Comparison of ENCODE assay signal across 7 mouse cellular contexts in the genomic region with DNA sequence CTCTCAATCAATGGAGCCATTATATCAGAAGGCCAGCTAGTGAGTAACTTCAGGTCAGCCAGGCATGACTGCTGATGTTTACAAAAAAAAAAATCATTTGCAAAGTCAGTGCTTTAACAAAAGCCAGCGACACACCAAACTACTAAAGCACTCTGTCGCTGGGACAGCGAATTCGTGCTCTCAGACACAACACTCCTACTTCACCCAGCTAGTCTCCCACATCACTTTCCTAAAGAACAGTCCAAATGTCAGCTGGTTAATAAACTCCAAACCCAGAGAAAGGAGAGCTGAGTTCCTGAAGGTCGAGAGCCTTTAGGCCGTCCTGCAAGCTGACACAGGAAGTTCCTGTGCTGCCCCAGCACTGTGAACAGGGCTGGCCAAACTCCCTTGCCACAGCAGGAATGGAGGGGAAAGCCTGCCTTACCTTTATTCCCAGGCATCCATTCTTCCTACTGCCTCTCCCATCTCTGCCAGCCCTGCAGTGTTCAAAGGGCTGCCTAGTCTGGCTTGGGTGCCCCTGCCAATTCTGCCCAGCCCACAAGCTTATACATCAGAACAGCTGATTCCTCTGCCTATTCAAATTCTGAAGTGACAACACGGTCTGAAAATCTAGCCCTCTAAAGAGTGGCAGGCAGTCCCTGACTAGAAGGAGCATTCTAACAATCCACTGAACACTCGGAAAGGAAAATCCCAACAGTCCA. TPM values are rescaled to one million over a fixed set of nuclear protein-coding genes. Genes with fewer than 3 reads are reported as not detected.
DNase-seq lines count a peak whose midpoint lies in the region; ATAC-seq and TF ChIP-seq lines count a peak whose summit lies in the region.

No protein-coding gene starts in this region.

- no peak for TF ChIP-seq CTCF in thymus, adult 2 months (IDR thresholded peaks at IDR 0.05; ENCODE audit: borderline replicate concordance, control insufficient read depth, extremely low read depth, insufficient read depth, low read length, poor library complexity)
- TF ChIP-seq CTCF in embryonic fibroblast, embryonic 13.5 days (IDR thresholded peaks at IDR 0.05; ENCODE audit: borderline replicate concordance, insufficient read depth, low read length): no peak

- peaks cover 30% of the 10 kb centered on the region for H3K4me1 ChIP-seq in thymus, adult 2 months (replicated peaks; ENCODE audit: control insufficient read depth, insufficient read depth, low read length)
- H3K4me1 ChIP-seq in embryonic fibroblast, embryonic 13.5 days (ENCODE audit: control insufficient read depth, insufficient read depth, low read length): peaks cover 8% of the 10 kb centered on the region; the same call in 1 of the 2 replicates
- H3K4me1 ChIP-seq in intestine, embryonic 15.5 days (replicated peaks): peaks cover 51% of the 10 kb centered on the region

- no peaks in the 10 kb centered on the region for H3K36me3 ChIP-seq in thymus, adult 2 months (ENCODE audit: control insufficient read depth, insufficient read depth, low read length)
- H3K36me3 ChIP-seq in intestine, embryonic 15.5 days: no peaks in the 10 kb centered on the region
- H3K36me3 ChIP-seq in macrophage (ENCODE audit: inconsistent target): peaks cover 7% of the 10 kb centered on the region; the same call in 1 of the 2 replicates

- no peak for TF ChIP-seq POLR2A in thymus, adult 2 months (IDR thresholded peaks at IDR 0.05; ENCODE audit: control insufficient read depth, extremely low read depth, insufficient read depth, low read length, poor library complexity)
- TF ChIP-seq POLR2A in embryonic fibroblast, embryonic 13.5 days (IDR thresholded peaks at IDR 0.05; ENCODE audit: low read depth, low read length): no peak

- H3K4me2 ChIP-seq in intestine, embryonic 15.5 days (replicated peaks): peak overlapping the region; percentile 85

- no peaks in the 10 kb centered on the region for H3K27me3 ChIP-seq in thymus, adult 2 months (ENCODE audit: control insufficient read depth, insufficient read depth, low read length)
- no peaks in the 10 kb centered on the region for H3K27me3 ChIP-seq in intestine, embryonic 15.5 days (replicated peaks)

- 24% methylated on average over 8 of the region's 8 CpGs for WGBS in thymus, adult 2 months
- 13% methylated on average over 8 of the region's 8 CpGs for WGBS in intestine, embryonic 15.5 days
- 18% methylated on average over 8 of the region's 8 CpGs for WGBS in macrophage (ENCODE audit: missing documents)

- no peak overlapping the region for H3K27ac ChIP-seq in thymus, adult 2 months (ENCODE audit: control insufficient read depth, insufficient read depth, low read length)
- H3K27ac ChIP-seq in embryonic fibroblast, embryonic 13.5 days (ENCODE audit: insufficient read depth, low read length): peak overlapping the region; percentile 66
- H3K27ac ChIP-seq in intestine, embryonic 15.5 days: peak overlapping the region; percentile 44
- H3K27ac ChIP-seq in macrophage: peak overlapping the region; percentile 78

- ATAC-seq in intestine, embryonic 15.5 days: no peak

- H3K79me2 ChIP-seq in macrophage (ENCODE audit: inconsistent target): peaks cover 65% of the 10 kb centered on the region

- no peaks in the 10 kb centered on the region for H3K9me3 ChIP-seq in intestine, embryonic 15.5 days

- DNase-seq in thymus, adult 2 months: peak; percentile 12
- DNase-seq in thymus, postnatal 14 days: no peak
- DNase-seq in urinary bladder, postnatal 10 days (ENCODE audit: low spot score): no peak
- no peak for DNase-seq in frontal cortex, postnatal 36 days (ENCODE audit: low spot score in 2 of 2)

- peak overlapping the region; percentile 83 for H3K4me3 ChIP-seq in thymus, adult 2 months (ENCODE audit: control insufficient read depth, insufficient read depth, low read length)
- peak overlapping the region; percentile 95 for H3K4me3 ChIP-seq in embryonic fibroblast, embryonic 13.5 days (ENCODE audit: insufficient read depth, low read length)
- peak overlapping the region; percentile 85 for H3K4me3 ChIP-seq in intestine, embryonic 15.5 days (replicated peaks)
- peak overlapping the region; percentile 67 for H3K4me3 ChIP-seq in macrophage (ENCODE audit: inconsistent target)

- H3K9ac ChIP-seq in intestine, embryonic 15.5 days: peak overlapping the region; percentile 92

RNA-seq across cellular contexts. Expression of gene Snx18, which starts 2.2 kb away (rescaled TPM):
- 15.6 and 21.0 TPM in 2 replicates for polyA plus RNA-seq in thymus, adult 2 months (2012; rRNA removed)
- polyA plus RNA-seq in embryonic fibroblast, embryonic 13.5 days (2011; ENCODE audit: insufficient read length, low read depth, missing spikeins): 42.3 and 60.7 TPM in 2 replicates
- polyA plus RNA-seq in intestine, embryonic 15.5 days (2015; fragmentation: Nextera tagmentation; extraction: Ambion mirVana): 18.1 and 20.3 TPM in 2 replicates
- 100 to 1,000 TPM in 15 of 26 experiments, 10 to 100 TPM in 11; 32.0 to 306 (median 123) TPM for total RNA-seq in macrophage (2018; cell fraction: chromatin; rRNA removed)
- 100 to 1,000 TPM in 8 of 26 experiments, 10 to 100 TPM in 18; 29.3 to 200 (median 49.8) TPM for total RNA-seq in macrophage (2018; cell fraction: cytosol; rRNA removed)
- 100 to 1,000 TPM in 19 of 26 experiments, 10 to 100 TPM in 7; 49.0 to 321 (median 163) TPM for total RNA-seq in macrophage (2018; cell fraction: nucleus; rRNA removed)
- polyA plus RNA-seq in macrophage (2018): 25.5 to 41.4 TPM (median 28.7 TPM) in 3 replicates

RNA-seq across cellular contexts. Expression of gene Hspb3, which starts 47.4 kb away (rescaled TPM):
- polyA plus RNA-seq in thymus, adult 2 months (2012; rRNA removed): 0.65 TPM in 1 of 2 replicates, not detected in the other
- not detected in 2 replicates for polyA plus RNA-seq in embryonic fibroblast, embryonic 13.5 days (2011; ENCODE audit: insufficient read length, low read depth, missing spikeins)
- not detected in 2 replicates for polyA plus RNA-seq in intestine, embryonic 15.5 days (2015; fragmentation: Nextera tagmentation; extraction: Ambion mirVana)
- total RNA-seq in macrophage (2018; cell fraction: chromatin; rRNA removed): not detected
- not detected for total RNA-seq in macrophage (2018; cell fraction: cytosol; rRNA removed)
- total RNA-seq in macrophage (2018; cell fraction: nucleus; rRNA removed): not detected
- not detected in 3 replicates for polyA plus RNA-seq in macrophage (2018)
